Mouse (Mus musculus) embryonic fibroblast, embryonic 13.5 days (primary cell): Measurements from ENCODE around the gene Kif6. TPM values are rescaled to one million over a fixed set of nuclear protein-coding genes. Genes with fewer than 3 reads are reported as not detected.

ENCODE experiments used
- H3K27ac ChIP-seq: 2 replicates; pipeline ENCODE4 v1.5.1; 2012; ENCODE audit warnings: low read length, control low read depth, inconsistent platforms; ENCODE audit not compliant: insufficient read depth
- H3K4me1 ChIP-seq: 2 replicates; pipeline ENCODE4 v1.6.1; 2011; ENCODE audit warnings: low read length; ENCODE audit not compliant: control insufficient read depth, insufficient read depth
- H3K4me3 ChIP-seq: 2 replicates; pipeline ENCODE4 v1.5.1; 2011; ENCODE audit warnings: mild to moderate bottlenecking, control low read depth, low read length; ENCODE audit not compliant: insufficient read depth
- CTCF ChIP-seq: IDR thresholded peaks from 2 replicates; pipeline ENCODE4 v1.5.1; 2011; ENCODE audit warnings: mild to moderate bottlenecking, control low read depth, low read length, moderate library complexity, borderline replicate concordance; ENCODE audit not compliant: insufficient read depth
- POLR2A ChIP-seq: IDR thresholded peaks from 2 replicates; pipeline ENCODE4 v1.6.1; 2011; ENCODE audit warnings: low read depth, mild to moderate bottlenecking, control low read depth, low read length, moderate library complexity
- polyA plus RNA-seq: library from polyadenylated mRNA; stranded (reverse); fragments of >200 nt; gene quantifications from 2 replicates; pipeline ENCODE4 v1.2.4, GENCODE M21; 2011; ENCODE audit warnings: low read depth; ENCODE audit not compliant: missing spikeins, insufficient read length

The Kif6 gene
- polyA plus RNA-seq, 1 experiment, result 3.1 TPM

GRCm38 (mm10) chr17:49951491-49951855, 336.5 kb downstream of the Kif6 start:
- no peak overlapping the region for H3K27ac ChIP-seq
- no peak overlapping the region for H3K4me3 ChIP-seq
- TF ChIP-seq POLR2A (no peak), CTCF (no peak)
- H3K4me1 ChIP-seq, result no peaks in the 10 kb centered on the region

GRCm38 (mm10) chr17:49951856-49952607, 337.1 kb downstream of the Kif6 start:
- TF ChIP-seq CTCF, result no peak
- no peak for TF ChIP-seq POLR2A
- Histone ChIP-seq H3K4me1 (no peaks in the 10 kb centered on the region), H3K4me3 (no peak overlapping the region), H3K27ac (no peak overlapping the region)

GRCm38 (mm10) chr17:49959021-49959420, 344.1 kb downstream of the Kif6 start:
- Histone ChIP-seq H3K4me3 (no peak overlapping the region), H3K4me1 (no peaks in the 10 kb centered on the region), H3K27ac (no peak overlapping the region)
- TF ChIP-seq CTCF, result no peak
- no peak for TF ChIP-seq POLR2A

Other genes starting within 250 kb of the Kif6 start
- 18.5 and 19.5 TPM in 2 replicates for gene Mocs1, start 186.8 kb upstream of the Kif6 start, polyA plus RNA-seq
- gene Daam2, start 50.8 kb upstream of the Kif6 start, polyA plus RNA-seq, result 13.7 and 19.0 TPM in 2 replicates